Mouse (Mus musculus) ovary, postnatal 36 days (tissue): Measurements from ENCODE around the gene Gdpd2.

Source experiments
- DNase-seq: peaks from one replicate; pipeline ENCODE4 v3.0.0; 2022; ENCODE audit warnings: low spot score, mixed read lengths

Gene Gdpd2

DNA sequence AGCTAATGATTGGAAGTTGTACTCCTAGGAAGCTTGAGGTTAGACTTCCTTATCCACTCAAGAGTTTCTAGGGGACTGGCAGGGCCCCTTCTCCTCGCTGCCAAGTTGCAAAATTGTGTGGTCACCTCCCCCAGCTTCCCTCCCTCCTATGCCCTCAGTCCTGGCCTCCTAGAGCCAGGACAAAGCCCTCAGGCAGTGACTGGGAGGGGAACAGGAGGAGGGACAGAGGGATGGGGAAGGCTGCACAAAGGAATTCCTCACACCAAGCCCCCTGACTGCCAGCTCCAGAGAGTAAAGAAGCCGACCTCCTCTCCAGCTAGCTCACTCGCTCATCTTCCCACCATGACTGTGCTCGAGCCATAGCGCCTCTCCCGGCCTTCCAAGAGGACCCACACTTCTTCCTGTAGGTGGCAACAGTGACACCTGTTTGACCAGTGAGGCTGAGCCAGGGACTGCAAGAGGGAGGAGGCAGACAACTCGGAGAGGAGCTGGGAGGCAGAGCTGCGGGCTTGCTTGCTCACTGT lies at the start of gene Gdpd2:
Gdpd2 (plus strand) TSS at position 209 of the 524 bp plus-strand sequence.
- peak; percentile 43 for DNase-seq

DNA sequence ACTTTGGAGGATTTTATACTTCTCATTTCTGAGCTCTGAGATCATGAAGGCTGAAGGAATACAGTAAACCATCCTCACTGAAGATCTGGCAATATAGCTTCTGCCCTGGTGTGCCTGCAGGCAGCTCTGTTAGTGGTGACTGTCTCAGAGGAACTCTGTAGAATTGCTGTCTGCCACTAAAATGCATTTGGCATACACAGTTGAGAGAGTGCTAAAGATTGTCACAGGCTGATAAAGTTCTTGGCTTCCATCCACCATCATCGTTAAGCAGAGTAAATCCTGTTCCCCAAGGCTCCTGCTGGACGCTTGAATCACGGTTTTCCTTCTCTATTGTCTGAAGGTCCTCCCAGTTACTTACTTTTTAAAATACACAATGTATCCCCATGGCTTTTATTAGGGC lies 43.1 kb upstream of the Gdpd2 start:
- DNase-seq = no peak

GRCm38 (mm10) chrX:100687360-100688032 lies 42.2 kb upstream of the Gdpd2 start:
- no peak for DNase-seq

DNA sequence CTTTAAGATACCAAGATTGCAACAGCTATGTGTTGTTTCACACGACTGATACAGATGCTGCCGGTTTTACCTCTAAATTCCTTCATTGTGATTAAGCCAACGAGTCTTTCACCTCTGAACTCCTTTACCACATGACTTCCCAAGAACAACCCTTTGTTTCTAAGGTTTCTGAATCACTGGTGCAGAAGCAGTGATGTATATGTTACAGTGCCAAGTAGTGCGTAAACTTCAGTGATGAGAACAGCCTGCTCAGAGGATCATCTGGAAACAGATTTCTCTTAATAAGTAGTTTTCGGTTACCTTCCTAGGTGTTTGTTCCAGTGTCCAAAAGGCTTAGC lies 41.7 kb upstream of the Gdpd2 start:
- DNase-seq = no peak

- no peak for DNase-seq
These were observed 32.9 kb upstream of the Gdpd2 start for GRCm38 (mm10) chrX:100696776-100697175.

DNA sequence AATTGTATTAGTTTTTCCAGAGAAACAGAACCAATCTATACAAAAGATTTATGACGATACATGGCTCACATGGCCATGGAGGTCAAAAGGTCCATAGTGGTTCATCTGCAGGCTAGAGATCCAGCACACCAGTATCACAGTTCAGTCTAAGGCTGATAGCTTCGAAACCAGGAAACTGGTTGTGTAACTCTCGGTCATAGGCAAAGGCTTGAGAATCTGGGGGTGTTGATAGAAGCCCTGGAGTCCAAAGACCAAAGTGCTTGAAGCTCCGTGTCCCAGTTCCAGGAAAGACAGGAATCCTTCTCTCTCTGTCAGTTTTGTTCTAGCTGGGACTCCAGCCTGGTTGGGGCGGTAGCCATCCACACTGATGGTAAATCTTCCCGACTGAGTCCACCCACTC lies 21.6 kb upstream of the Gdpd2 start:
- DNase-seq = no peak

GRCm38 (mm10) chrX:100716173-100716572 lies 13.5 kb upstream of the Gdpd2 start:
- no peak for DNase-seq

DNA sequence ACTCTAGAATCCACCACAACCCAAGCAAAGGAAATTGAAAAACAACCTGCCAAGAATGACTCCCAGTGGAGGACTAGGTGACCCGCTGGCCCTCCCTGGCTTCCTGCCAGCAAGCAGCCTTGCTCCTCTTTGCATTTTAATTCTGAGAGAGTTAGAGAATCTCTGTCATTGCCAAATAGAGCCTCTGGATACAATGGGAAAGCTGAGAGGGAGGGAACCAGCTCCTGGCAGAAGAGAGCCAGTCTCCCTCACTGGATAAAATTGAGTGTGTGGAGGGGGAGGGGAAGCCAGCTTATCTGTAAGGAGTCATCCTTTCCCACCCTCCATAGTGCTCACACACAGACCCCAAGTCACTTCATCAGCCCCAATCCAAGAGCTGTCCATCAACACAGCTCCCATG lies 726 bp upstream of the Gdpd2 start:
- DNase-seq = peak; percentile 73

- DNase-seq = no peak
These were observed 593 bp downstream of the Gdpd2 start for GRCm38 (mm10) chrX:100730266-100730665.

DNA sequence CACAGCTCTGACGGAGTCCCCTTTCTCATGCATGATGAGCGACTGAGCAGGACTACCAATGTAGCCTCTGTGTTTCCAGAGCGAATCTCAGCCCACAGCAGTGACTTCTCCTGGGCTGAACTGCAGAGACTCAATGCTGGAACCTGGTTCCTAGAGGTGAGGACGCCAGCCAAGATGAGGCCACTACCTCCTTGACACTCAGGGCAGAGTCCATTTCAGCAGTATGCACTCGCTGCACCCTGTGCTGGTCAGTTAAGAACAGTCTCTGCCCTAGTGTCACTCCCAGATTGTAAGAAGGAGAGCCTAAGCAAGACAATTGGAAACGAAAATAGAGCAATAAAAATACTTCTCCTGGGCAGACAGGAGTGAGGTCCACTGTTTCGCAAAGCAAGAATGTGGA lies 4.7 kb downstream of the Gdpd2 start:
- DNase-seq = no peak

DNA sequence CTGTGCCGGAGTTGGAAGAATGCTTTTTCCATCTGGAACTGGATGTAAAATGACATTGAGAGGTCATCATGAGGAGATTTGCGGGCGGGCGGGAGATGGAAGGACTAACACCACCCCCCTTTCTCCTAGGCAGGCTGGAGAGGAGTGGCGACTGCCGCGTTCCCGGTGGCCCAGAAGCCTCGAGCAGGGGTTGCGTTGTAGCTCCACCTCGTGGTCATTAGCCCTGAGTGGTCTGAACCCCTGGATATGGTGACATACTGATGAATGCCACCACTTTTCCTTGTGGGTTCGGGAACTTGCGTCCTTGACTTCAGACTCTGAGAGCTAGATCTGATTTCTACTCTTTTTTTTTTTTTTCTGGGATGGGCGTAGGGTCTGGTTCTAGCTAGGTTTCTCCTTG lies 9.2 kb downstream of the Gdpd2 start:
- peak; percentile 64 for DNase-seq

- DNase-seq = no peak
These were observed 9.8 kb downstream of the Gdpd2 start for GRCm38 (mm10) chrX:100739443-100739842.

DNA sequence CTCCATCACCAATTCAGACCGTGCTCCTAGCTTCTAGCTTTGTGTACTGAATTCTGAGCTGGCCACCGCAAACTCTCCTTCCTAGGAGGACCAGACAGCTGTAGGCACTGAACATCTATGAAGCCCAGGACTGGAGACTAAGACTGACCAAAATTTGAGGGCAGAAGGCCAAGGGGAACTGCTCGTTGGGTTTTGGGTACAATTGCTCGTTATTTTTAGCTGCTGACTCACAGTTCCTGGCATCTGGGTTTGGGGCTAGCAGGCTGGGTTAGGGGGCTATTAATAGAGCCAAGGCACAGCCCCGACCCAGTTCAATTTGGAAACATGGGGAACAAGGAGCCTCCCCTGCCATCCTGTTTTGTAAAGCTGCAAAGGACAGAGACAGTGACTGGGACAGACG lies 11.1 kb downstream of the Gdpd2 start:
- DNase-seq = no peak

DNA sequence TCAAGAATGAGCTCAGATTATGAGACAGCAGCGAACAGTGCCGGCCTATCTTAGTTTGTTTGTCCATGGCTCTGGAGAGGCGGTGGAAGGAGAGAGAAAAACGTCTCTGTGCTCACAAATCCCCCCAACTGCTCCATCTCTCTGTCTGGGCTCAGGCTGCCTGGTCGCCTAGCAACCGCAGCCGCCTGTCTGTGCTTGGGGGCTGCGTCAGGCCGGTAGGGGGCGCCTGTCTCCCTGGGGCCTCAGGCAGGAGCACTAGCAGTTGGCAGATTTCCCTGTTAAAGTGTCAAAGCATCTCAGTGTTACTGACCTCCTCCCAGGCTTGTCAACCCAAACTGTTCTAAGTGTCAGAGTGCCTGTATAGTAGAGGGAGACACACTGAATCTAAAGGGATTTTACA lies 12.3 kb downstream of the Gdpd2 start:
- peak; percentile 67 for DNase-seq

GRCm38 (mm10) chrX:100765855-100766254 lies 36.2 kb downstream of the Gdpd2 start:
- no peak for DNase-seq

GRCm38 (mm10) chrX:100767181-100767884 lies 37.7 kb downstream of the Gdpd2 start, which contains the start of gene Dlg3:
TSS of gene Dlg3 (plus strand) at chrX:100767722.
- peak; percentile 17 for DNase-seq

DNA sequence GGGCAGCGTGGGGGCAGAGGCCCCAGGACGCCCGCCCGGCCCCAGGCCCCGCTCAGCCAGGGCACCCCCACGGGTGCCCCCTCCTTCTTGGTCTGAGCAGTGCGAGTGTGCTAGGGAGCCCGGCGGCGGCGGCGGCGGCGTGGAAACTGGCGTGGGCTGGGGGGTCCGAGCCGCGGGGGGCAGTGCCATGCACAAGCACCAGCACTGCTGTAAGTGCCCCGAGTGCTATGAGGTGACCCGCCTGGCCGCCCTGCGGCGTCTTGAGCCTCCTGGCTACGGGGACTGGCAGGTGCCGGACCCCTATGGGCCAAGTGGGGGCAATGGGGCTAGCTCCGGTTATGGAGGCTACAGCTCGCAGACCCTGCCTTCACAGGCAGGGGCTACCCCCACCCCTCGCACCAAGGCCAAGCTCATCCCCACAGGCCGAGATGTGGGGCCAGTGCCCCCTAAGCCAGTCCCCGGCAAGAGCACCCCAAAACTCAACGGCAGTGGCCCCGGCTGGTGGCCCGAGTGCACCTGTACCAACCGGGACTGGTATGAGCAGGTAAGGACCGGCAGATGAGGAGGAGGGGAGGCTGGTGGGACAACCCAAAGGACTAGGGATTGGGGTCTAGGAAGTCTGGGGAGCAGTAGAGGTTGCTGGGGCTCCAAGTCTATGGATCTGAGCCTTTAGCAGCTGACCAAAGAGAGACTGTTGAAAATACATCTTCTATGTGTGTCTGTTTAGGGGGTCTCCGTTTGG lies 38.4 kb downstream of the Gdpd2 start:
- no peak for DNase-seq

DNA sequence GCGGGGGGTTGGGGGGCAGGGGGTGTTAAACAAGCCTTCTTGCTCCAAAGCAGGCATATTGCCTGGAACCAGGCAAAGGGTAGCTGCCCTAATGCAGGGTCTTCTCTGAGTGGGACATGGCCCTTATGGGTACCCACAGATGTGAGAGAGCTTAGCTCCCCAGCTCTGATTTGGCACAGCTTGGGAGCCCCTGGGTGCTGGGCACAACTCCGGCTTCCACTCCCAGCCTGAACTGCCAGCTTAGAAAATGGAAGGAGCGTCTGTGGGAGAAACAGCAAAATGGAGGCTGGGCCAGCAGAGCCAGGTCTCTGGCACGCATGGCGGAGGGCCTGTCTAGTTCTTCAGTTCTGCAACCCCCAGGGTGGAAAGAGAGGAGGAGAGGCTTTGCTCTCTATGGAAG lies 39.6 kb downstream of the Gdpd2 start:
- no peak for DNase-seq

GRCm38 (mm10) chrX:100774341-100774811 lies 44.7 kb downstream of the Gdpd2 start:
- peak; percentile 68 for DNase-seq

DNA sequence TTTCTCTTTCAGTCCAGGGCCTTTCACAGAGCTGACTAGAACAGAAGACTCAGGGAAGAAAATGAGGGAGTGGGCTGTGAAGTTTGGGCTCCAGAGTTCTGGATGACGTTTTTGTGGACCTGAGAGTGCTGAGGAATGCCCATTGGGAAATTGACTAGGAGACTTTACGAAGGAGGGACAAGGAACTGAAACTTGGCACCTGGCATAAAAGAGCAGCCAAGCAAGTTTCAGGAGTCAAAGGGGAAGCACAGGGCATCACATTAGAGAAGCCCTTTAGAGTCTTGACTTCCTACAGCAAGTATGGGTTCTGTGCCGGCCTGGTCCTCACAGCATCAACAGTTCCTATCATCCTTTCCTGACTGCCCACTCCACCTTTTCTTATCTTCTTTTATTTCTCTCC lies 45.7 kb downstream of the Gdpd2 start:
- DNase-seq = no peak

DNA sequence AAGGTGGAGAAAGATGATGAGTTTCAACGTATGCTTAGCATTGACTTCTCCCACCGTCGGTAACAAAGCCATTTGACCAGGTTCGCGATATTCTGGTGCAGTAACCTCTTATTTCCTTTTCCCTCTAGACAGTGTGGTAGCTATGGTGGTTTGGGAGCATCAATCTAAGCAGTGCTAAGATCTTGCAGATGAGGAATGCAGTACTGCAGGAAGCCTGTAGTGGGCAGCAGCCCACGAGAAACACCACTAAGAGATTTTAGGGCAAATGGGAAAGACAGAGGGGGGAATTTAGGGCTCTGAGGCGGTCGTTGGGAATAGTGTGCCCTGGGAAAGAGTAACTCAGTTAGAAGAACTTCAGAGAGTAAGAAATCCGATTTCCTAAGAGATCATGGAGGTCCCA lies 46.8 kb downstream of the Gdpd2 start:
- peak; percentile 38 for DNase-seq

- peak; percentile 78 for DNase-seq
These were observed 47.4 kb downstream of the Gdpd2 start for GRCm38 (mm10) chrX:100776985-100777654.
